Mouse (Mus musculus) embryonic facial prominence, embryonic 11.5 days (tissue): ENCODE measurements around the gene Farp1. TPM values are rescaled to one million over a fixed set of nuclear protein-coding genes. Genes with fewer than 3 reads are reported as not detected.

Experiments
- ATAC-seq: fragments of 200-750 bp; cut with Nextera tagmentation; replicated peaks from 2 replicates; pipeline ENCODE4 v1.8.0; 2017; ENCODE audit warnings: low read depth; ENCODE audit not compliant: insufficient number of reproducible peaks, low FRiP score, low TSS enrichment
- DNase-seq: peaks from one replicate; pipeline ENCODE4 v3.0.0-alpha.2; 2015; ENCODE audit warnings: low spot score
- H3K27ac ChIP-seq: fragments of 300-500 bp; sonication (generic); replicated peaks from 2 replicates; pipeline ENCODE4 v1.5.1; 2014; ENCODE audit warnings: mild to moderate bottlenecking, low read depth, low read length, control low read depth
- H3K27me3 ChIP-seq: fragments of 300-500 bp; sonication (generic); 2 replicates; pipeline ENCODE4 v1.6.1; 2014; ENCODE audit warnings: mild to moderate bottlenecking, low read length, moderate library complexity, mixed read lengths; ENCODE audit not compliant: control insufficient read depth, insufficient read depth
- H3K36me3 ChIP-seq: fragments of 300-500 bp; sonication (generic); replicated peaks from 2 replicates; pipeline ENCODE4 v1.6.1; 2014; ENCODE audit warnings: low read depth, mild to moderate bottlenecking, low read length, moderate library complexity, mixed read lengths; ENCODE audit not compliant: control insufficient read depth, insufficient read depth
- H3K4me1 ChIP-seq: fragments of 300-500 bp; sonication (generic); 2 replicates; pipeline ENCODE4 v1.6.1; 2014; ENCODE audit warnings: low read length, mixed read lengths; ENCODE audit not compliant: control insufficient read depth, insufficient read depth
- H3K4me2 ChIP-seq: fragments of 300-500 bp; sonication (generic); 2 replicates; pipeline ENCODE4 v1.6.1; 2014; ENCODE audit warnings: low read depth, mild to moderate bottlenecking, control low read depth, low read length, moderate library complexity
- H3K4me3 ChIP-seq: fragments of 300-500 bp; sonication (generic); 2 replicates; pipeline ENCODE4 v1.5.1; 2014; ENCODE audit warnings: low read depth, low read length, control low read depth
- H3K9ac ChIP-seq: fragments of 300-500 bp; sonication (generic); replicated peaks from 2 replicates; pipeline ENCODE4 v1.6.1; 2014; ENCODE audit warnings: mild to moderate bottlenecking, control low read depth, low read length
- H3K9me3 ChIP-seq: fragments of 300-500 bp; sonication (generic); replicated peaks from 2 replicates; pipeline ENCODE4 v1.6.1; 2016; ENCODE audit warnings: mild to moderate bottlenecking, low read length, inconsistent platforms, mixed read lengths; ENCODE audit not compliant: control insufficient read depth
- WGBS: fragments of 180-500 bp; shearing (Covaris S2); extraction: QIAGEN DNeasy Blood & Tissue Kit; methylation state at CpG from one replicate; pipeline ENCODE4 v1.1.7; 2014; 5-methylcytosine and 5-hydroxymethylcytosine counted together
- polyA plus RNA-seq: library from polyadenylated mRNA; unstranded; fragments of >200 nt; fragmentation: Nextera tagmentation; extraction: Ambion mirVana; gene quantifications from 2 replicates; pipeline ENCODE4 v1.2.1, GENCODE M21; 2014

The Farp1 gene
- polyA plus RNA-seq, 1 experiment from 2014 or later = 42.8 TPM

- Histone ChIP-seq H3K27ac (no peak overlapping the region), H3K27me3 (no peaks in the 10 kb centered on the region), H3K4me1 (peaks cover 14% of the 10 kb centered on the region), H3K9me3 (no peaks in the 10 kb centered on the region), H3K36me3 (no peaks in the 10 kb centered on the region), H3K4me2 (no peak overlapping the region), H3K4me3 (no peak overlapping the region), H3K9ac (no peak overlapping the region)
- 71% methylated on average over 11 of the region's 11 CpGs for WGBS
- DNase-seq (no peak), ATAC-seq (no peak)
These were observed 25.5 kb downstream of the Farp1 start for GRCm38 (mm10) chr14:121060484-121060883.

- 68% methylated on average over 4 of the region's 4 CpGs for WGBS
- no peak overlapping the region for H3K9ac ChIP-seq
These were observed 26.7 kb downstream of the Farp1 start for GRCm38 (mm10) chr14:121061686-121062085.

GRCm38 (mm10) chr14:121062238-121063082 is 27.5 kb downstream of the Farp1 start:
- Histone ChIP-seq H3K4me2 (no peak overlapping the region), H3K36me3 (no peaks in the 10 kb centered on the region), H3K4me3 (no peak overlapping the region), H3K9ac (no peak overlapping the region), H3K4me1 (peaks cover 11% of the 10 kb centered on the region), H3K27ac (no peak overlapping the region; the same call in 1 of the 2 replicates), H3K27me3 (no peaks in the 10 kb centered on the region), H3K9me3 (no peaks in the 10 kb centered on the region)
- 45% methylated on average over 14 of the region's 14 CpGs for WGBS
- ATAC-seq = peak; percentile 29; the same call in 1 of the 2 replicates
- DNase-seq = peak; percentile 22

More at GRCm38 (mm10) chr14:121061686-121062085, 26.7 kb downstream of the Farp1 start:
- H3K4me1 ChIP-seq = peaks cover 11% of the 10 kb centered on the region
- no peak overlapping the region for H3K4me2 ChIP-seq
- no peak overlapping the region for H3K4me3 ChIP-seq
- H3K9me3 ChIP-seq = no peaks in the 10 kb centered on the region
- H3K27me3 ChIP-seq = no peaks in the 10 kb centered on the region
- H3K36me3 ChIP-seq = no peaks in the 10 kb centered on the region
- DNase-seq (no peak), ATAC-seq (no peak)
- H3K27ac ChIP-seq = no peak overlapping the region

- Histone ChIP-seq H3K4me1 (peaks cover 5% of the 10 kb centered on the region), H3K36me3 (no peaks in the 10 kb centered on the region), H3K27me3 (no peaks in the 10 kb centered on the region), H3K4me2 (no peak overlapping the region), H3K27ac (no peak overlapping the region), H3K9me3 (no peaks in the 10 kb centered on the region), H3K4me3 (no peak overlapping the region), H3K9ac (no peak overlapping the region)
- 65% methylated on average over 1 of the region's 1 CpGs for WGBS
- DNase-seq (no peak), ATAC-seq (no peak)
These were observed 29.7 kb downstream of the Farp1 start for GRCm38 (mm10) chr14:121064726-121065125.

DNA sequence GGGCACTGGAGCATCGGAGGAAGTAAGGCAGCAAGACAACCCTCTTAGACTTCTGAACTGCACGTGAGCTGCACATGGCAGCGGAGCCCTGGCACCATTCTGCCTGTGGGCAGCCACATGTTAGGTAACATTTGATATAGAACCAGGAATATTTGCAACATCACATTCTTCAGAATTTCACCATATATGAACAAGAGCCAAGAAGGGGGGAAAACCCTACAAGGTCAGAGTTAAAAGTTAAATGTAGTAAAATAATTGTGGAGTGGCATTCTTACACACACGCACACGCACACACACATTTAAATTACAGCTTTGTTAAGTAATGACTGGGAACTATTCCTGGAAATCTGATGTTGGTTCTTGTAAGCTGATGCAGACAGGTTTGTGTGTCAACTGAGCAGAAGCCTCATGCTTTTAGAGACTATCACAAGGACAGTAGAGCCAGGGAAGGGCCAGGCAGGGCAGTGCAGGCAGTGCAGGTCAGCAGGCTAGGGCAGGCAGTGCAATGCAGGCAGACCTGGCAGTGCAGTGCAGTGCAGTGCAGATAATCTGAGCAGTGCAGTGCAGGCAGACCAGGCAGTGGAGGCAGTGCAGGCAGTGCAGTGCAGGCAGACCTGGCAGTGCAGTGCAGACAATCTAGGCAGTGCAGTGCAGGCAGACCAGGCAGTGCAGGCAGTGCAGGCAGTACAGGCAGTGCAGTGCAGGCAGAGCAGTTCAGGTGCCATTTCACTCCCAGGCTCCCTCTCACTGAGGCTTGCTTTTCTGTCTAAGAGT is 38.3 kb downstream of the Farp1 start:
- Histone ChIP-seq H3K27me3 (no peaks in the 10 kb centered on the region), H3K4me1 (no peaks in the 10 kb centered on the region), H3K4me3 (no peak overlapping the region), H3K27ac (no peak overlapping the region), H3K36me3 (no peaks in the 10 kb centered on the region), H3K9me3 (no peaks in the 10 kb centered on the region), H3K9ac (no peak overlapping the region), H3K4me2 (no peak overlapping the region)
- 92% methylated on average over 5 of the region's 5 CpGs for WGBS
- DNase-seq (no peak), ATAC-seq (0 out of 2 replicates have a peak, but pooled peaks have one; percentile 48)

- Histone ChIP-seq H3K9ac (no peak overlapping the region), H3K4me2 (no peak overlapping the region), H3K36me3 (no peaks in the 10 kb centered on the region), H3K9me3 (no peaks in the 10 kb centered on the region), H3K27ac (no peak overlapping the region), H3K4me1 (no peaks in the 10 kb centered on the region), H3K4me3 (no peak overlapping the region), H3K27me3 (no peaks in the 10 kb centered on the region)
- ATAC-seq (no peak), DNase-seq (no peak)
- 91% methylated on average over 2 of the region's 2 CpGs for WGBS
These were observed 39.3 kb downstream of the Farp1 start for GRCm38 (mm10) chr14:121074197-121074734.

DNA sequence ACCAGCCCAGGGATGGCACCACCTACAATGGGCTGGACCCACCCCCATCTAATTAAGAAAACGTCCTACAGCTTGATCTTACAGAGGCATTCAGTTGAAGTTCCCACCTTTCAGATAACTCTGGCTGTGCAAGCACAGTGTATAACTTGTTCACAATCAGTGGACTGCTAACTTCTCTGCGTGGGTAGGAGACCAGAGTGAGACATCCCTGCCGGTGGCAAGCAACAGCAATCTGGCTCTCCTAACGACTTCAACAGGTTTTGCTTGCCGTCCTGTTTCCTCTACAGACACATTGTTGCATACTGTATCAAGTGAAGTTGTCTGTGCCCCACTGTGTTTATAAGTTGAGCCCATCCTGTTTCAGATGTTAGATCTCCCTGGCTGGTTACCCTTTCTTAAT is 45.7 kb downstream of the Farp1 start:
- ATAC-seq = no peak
- Histone ChIP-seq H3K27me3 (no peaks in the 10 kb centered on the region), H3K4me2 (no peak overlapping the region), H3K9me3 (no peaks in the 10 kb centered on the region), H3K4me3 (no peak overlapping the region), H3K4me1 (no peaks in the 10 kb centered on the region), H3K36me3 (no peaks in the 10 kb centered on the region), H3K9ac (no peak overlapping the region), H3K27ac (no peak overlapping the region)
- WGBS = 79% methylated on average over 5 of the region's 5 CpGs
- no peak for DNase-seq
